Mouse (Mus musculus) urinary bladder, postnatal 36 days (tissue): Measurements from ENCODE around the gene Pcnx2.

Experiments
- DNase-seq, 2 experiments: peaks; one replicate each; pipeline ENCODE4 v3.0.0; 2022; ENCODE audit warnings: low spot score in 2 of 2, mixed read lengths in 1 of 2

Gene Pcnx2

DNA sequence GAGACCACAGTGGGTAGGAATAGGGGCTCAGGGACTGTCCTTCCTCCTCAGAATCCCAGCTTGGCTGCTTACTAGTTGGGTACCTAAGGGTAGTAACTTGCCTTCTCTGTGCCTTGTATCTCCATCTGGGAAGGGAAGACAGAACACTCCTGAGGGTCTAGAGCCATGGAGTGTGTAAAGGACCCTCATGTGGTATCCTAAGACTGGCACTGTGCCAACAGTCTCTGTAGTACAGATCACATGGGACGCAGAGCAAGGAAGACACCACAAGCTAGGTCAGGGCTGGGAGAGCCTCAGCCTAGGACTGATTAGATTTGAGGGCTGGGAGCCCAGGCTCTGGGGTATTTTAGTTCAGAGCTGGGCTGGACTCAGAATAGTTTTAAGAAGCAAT is 141.0 kb downstream of the Pcnx2 start:
- DNase-seq, result no peak

DNA sequence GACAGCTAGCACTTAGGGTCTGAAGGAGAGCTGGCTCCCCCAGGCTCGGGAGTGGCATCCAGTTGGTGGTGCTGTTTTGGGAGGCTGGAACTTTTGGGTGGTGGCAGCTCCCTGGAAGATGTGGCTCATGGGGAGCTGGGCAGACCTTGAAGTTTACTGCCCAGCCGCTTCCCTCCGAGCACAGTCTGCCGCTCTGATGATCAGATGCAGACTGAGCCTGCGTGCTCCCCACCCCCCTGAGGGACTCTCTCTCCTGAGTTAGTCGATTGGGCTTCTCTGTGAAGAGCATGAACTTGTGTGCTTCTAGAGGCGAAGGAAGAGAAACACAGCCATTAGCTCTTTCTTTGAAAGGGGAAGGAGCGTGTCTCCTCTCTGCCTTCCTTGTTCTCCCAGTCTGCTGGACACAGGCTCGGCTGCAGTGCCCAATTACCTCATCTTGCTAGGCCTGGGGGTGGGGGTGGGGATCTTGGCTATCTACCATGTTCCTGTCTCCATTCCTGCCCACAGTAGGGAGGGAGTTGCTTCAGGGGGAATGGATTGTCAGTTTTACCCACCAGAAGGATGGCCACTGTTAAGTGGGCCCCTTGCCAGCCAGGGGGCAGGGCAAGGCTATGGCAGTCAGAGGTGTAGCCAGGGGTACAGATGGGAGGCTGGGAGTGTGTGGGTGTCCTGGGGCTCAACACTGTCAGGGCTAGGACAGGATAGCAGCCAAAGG is 141.6 kb downstream of the Pcnx2 start:
- no peak for DNase-seq

DNA sequence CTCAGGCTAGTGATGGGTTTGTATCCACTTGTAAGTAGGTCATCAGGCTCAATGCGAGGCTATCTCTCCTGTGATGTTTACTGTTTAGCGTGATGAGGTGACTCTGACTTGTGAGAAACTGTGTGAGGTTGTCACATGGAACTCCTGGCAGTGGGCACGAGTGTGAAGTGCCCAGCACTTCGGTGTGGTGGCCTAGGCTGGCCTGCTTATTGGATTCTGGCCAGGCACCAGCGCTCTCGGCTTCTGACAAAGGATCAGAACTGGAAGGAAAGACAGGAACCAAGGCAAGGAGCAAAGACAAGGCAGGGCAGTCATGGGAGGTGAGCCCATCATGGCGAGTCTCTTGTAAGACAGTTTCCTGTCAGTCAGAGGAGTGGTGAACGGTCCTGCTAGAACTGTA is 142.2 kb downstream of the Pcnx2 start:
- no peak for DNase-seq

DNA sequence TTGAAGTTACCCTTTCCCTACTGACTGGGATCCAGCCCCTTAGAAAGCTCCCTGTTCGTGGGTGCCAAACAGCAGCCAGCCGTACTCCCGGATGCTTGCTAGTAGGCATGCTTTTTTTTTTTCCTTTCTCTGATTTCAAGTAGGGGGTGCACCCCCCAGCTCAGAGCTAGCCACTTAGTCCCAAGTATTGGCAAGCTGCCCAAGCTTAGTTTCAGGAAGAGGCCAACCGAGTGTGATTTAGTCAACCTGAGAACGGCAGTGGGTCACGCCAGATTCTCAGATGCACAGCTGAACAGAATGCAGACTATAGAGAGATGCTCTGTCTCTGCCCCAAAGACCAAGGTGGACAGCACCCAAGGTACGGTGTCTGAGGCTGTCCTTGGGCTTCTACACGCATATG is 147.3 kb downstream of the Pcnx2 start:
- DNase-seq, result no peak

DNA sequence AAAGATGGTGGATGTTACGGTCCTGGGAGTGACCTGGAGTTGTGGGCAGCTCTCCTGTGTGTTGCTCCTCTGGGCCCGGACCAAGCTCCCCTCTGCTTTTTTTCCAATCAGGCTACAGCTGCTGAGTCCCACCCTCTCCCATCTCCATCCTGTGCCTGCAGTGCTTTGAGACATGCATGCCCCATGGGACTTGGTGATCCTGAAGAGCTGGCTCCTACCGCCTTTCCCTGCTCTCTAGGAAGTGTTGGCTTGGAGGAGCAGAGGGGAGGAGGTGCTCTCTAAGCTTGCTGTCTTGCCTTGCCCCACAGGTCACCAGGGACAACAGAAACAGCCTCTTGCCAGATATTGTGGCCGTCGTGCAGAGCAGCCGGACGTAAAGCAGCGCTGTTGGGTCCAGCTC is 150.7 kb downstream of the Pcnx2 start:
- DNase-seq, result no peak

DNA sequence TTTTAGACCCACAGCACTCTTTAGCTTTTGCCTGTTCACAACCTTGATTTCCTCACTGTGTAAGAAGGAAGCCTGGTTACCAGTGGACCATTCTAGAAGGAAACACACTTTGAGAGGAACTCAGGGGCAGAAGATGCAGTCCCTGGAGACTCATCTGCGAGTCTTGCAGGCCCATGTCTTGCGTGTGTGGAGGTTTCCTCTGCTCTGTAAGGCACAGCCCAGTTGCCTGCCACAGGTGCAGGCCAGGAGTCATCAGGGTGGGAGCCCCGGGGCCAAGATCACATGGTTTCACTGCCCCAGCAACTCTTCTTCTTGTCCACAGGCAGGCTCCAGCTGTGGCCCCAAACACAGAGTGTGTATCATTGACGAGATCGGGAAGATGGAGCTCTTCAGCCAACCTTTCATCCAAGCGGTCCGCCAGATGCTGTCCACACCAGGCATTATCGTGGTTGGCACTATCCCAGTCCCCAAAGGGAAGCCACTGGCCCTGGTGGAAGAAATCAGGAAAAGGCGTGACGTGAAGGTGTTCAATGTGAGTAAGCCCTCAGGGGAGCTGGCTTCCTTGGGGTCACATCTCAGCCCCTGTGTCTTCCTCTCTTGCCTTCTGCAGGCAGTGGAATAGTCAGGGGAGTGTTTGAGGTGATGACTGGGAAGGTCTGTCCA is 153.1 kb downstream of the Pcnx2 start:
- DNase-seq, result no peak

DNA sequence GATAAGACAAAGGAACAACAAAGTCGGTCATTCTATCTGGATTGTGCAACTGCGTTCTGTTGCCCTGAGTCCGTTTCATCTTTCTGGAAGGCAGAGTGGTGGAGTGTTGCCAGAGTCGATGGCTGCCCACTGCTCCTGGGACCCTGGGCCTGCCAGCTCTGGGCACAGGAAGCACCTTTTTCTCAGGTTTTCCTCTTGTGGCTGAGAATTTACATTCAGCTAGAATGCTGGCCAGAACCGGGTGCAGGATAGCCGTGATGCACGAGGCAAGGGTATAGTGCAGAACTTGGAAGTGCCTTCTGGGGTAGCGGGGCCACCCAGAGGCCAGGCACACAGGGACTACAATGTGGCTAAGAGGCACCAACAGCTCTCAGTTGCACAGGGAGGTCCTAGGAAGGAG is 155.7 kb downstream of the Pcnx2 start:
- DNase-seq, result no peak

DNA sequence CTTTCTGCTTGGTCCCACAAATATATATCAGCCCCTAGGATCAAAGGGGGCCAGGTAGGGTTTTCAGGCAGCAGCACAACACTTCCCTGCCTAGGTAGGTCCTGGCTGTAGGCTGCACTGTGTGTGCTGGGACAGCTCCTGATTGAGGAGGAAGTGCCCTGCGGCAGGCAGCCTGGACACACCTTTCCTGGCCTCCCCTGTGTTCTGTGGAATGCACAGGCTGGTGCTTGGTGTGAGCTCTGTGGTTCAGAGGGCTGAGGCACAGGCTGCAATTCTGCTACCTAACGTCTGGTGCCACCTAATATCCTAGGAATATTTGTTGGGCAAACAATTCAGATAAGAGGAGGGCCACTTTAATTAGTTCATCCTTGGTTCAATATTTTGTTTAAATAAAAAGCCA is 156.3 kb downstream of the Pcnx2 start:
- DNase-seq, result no peak

DNA sequence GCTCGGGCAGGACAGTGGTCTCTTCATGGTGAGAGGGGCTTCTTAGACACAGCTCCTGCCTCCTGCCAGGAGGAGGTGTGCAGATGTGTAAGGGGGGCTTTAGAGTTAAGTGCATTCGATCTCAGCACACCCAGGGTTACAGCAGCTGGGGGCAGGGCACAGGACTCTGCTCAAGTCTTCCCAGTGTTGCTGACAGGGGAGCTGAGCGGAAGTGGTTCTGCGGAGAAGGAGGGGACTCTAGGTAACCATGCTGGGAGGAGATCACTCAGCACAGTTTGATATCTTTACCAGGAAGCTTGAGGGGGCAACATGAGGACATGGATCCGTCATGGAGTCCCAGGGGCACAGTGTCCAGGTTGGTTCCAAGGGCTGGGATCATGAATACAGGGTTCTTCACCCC is 156.7 kb downstream of the Pcnx2 start:
- no peak for DNase-seq

DNA sequence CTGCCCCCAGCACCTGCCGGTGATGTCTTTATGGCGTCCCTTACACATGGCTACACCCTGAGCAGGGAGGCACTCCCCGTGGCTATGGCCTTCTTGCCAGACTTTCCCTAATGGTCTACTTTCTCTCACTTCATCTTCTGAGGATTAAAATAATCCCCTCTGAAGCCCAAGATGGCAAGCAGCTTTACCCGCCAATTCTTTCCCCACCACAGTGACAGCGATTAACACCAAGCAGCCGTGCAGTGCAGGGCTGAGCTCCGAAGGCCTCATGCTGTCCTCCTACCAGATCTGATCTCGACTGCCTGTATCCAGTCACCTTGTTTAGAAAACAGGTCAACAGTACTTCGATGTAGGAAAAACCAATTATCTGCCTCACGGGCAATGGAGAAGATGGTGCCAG is 157.5 kb downstream of the Pcnx2 start:
- DNase-seq, result no peak

DNA sequence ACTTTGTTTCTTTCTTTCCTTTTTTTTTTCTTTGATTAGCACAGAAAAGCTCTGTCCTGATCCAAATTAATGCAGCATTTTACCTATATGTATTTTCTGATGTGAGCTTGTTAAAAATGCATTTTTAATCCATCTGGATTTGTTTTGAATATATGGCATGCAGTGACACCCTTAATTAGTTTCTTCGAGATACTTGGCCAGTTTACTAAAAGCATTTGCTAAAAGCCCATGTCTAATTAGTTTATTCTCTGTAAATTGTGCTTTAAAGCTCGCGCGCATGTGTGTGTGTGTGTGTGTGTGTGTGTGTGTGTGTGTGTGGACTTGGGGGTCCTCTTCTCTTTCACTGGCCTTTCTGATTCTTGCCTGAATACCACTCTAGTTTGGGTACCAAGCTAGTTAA is 159.2 kb downstream of the Pcnx2 start:
- DNase-seq, result no peak

DNA sequence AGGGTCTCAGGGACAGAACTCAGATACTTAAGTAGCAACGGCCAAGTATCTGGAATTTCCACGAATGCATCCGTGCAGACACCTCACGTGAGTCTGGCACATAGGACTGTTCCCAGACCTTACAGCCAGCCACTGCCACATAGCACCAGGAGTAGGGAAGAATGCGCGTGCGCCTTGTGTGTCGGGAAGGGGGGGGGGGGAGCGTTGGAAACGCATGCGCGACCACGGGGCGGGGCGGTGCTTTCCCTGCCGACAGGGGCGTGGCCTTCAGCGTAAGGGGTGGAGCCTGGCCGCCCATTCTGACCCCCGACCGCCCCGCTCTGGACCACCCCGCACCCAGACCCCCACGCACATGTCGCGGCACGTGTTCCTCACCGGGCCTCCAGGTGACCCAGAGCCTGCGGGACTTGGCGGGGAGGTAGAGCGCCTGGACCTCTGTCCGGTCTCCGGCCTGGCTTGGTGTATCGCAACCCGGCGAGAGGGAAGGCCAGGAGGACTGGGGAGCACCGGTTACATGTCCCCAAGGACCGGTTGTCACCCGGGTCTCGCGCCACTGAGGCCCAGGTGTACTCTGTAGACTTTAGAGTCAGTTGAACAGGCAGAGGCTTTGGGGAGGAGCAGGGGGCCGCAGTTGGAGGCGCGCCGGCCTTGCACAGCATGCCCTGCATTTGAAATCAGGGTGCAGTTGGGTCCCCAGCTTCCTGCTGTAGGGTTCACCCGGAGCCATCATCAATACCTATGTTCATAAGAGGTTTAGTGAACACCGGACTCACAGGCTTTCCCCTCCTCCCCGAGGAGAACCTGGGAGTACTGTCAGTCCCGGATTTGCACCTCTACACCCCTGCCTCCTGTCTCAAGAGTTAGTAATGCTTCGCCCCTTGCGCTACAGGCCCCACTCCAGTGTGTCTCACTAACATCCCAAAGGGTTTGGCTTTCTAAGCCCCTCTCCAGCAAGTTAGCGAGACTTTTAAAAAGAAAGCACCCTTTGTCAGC is 163.9 kb downstream of the Pcnx2 start:
- peak; percentile 83 to 86 for DNase-seq

DNA sequence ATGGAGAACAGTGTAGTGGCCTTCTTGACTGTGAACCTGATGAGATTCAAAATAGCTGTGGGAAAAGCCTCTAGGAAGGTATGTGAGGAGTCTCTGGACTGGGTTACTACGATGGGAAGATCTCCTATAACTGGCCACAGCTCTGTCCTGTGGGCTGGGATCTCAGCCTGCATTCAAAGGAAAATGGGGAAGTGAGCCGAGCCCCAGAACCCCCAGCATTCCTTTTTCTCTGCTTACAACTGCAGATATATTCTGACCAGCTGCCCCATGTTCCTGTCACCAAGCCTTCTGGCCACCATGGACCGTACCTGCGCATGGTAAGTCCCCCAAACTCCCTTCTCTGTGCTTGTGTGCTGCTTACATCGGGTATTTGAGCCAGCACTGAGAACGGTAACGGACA is 168.4 kb downstream of the Pcnx2 start, which contains the start of gene Ntpcr:
TSS of gene Ntpcr (plus strand) at position 218 of the 400 bp plus-strand sequence.
- no peak for DNase-seq

DNA sequence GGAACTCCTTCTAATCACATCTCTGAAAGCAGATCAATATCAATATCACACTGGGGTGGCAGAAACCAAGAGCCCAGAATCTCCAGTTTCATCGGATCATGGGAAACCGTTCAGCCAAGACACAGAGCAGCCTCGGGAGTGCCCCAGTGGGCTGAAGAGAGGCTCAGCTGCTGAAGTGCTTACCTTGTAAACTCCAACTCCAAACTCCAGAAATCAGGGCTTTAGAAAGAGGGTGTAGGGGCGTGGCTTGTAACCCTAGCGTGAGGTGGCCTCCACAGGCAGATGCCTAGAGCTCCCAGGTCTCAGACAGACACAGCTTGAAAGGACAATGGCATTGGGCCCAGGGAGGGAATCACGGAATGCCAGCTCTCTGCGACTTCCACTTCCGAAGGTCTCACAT is 170.3 kb downstream of the Pcnx2 start:
- DNase-seq, result no peak

DNA sequence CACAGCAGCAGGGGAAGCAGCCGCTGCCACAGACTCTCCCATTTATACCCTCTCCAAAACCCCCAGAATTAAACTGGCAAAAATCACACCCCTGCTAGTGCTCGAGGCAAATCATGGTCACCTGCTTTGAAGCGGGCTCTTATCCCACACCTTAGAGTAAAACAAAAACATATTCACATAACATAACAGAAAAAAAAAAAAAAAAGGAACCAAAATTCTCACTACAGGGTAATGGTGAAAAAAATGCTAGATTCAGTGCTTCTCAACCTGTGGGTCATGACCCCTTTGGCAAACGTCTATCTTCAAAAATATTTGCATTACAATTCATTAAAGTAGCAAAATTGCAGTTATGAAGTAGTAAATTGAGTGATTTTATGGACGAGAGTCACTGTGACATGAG is 171.1 kb downstream of the Pcnx2 start:
- DNase-seq, result no peak

DNA sequence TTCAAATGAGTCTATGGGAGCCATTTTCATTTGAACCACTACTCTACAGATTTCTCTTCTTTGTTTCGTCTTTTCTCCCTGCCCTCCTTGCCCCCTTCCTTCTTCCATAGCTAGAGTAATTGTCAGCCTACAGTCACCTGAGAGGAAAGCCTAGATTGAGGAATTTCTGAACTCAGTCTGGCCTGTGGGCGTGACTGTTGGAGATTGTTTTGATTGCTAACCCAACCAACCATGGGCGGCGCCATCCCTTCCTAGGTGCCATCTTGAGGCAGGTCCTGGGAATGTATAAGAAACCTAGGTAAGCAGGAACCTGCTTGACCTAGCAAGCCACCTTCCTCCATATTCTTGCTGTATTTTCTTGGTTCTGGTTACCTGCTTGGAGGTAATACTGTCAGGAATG is 172.0 kb downstream of the Pcnx2 start:
- DNase-seq, result no peak

DNA sequence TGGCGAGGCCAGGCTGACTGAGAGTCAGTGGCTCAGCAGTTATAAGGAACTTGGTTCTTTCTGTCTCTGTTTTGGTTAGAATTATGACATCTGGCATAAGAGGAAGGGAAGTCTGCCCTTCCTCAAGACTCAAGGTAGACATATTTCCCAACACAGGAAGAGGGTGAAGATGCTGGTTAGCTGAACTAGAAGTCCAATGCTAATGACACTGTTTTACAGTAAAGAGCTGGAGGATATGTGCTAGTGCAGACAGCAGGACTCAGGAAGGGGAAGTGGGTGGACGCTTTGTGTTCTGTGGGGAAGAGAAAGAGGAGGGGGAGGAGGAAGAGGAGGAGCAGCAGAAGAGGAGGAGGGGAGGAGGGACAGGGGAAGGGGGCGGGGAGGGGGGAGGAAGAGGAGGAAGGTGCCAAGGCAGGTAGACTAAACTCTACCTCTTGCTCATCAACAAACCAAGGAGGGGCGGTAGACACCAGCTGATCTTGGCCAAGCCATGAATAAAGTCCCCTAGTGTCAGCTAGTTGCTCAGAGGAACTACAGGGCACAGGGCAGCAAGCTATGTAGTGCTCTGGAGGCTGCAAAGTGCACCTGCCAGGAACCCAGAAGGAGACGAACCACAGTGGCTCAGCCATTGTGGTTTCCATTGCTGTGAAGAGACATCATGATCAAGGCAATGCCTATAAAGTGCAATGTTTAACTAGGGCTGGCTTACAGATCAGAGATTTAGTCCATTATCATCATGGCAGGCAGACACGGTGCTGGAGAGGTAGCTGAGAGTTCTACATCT is 172.9 kb downstream of the Pcnx2 start:
- DNase-seq, result no peak

DNA sequence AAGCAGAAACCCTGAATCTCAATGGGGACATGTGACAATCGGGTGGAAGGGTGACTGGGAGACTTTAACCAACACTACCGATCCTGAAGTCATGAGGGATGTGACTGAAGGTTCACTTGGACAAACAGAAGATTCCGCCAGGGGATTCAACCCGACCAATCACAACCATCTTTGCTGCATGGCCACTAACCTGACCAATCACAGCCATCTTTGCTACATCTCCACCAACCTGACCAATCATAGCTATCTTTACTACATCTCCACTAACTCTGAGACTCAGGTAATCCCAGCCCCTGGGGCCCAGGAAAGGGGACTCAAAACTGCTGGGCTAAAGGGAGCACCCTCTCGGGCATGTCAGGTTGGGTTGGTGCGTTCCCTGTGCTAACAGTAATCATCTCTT is 174.7 kb downstream of the Pcnx2 start:
- DNase-seq, result no peak

DNA sequence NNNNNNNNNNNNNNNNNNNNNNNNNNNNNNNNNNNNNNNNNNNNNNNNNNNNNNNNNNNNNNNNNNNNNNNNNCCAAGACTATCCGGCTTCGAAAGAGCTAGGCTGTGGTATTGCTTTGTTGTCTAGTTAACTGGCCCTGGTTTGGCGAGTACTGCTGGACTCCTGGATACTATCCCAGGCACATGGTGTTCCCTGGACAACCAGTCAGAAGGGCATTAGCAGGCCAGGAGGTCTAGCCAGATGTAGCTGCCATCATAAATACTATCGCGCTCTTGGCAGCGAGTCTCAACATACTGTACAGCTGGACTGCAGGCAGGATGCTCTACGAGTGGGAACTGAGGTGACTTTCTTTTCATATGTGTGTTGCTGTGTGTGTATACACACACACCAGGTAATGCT is 175.4 kb downstream of the Pcnx2 start:
- DNase-seq, result no peak

DNA sequence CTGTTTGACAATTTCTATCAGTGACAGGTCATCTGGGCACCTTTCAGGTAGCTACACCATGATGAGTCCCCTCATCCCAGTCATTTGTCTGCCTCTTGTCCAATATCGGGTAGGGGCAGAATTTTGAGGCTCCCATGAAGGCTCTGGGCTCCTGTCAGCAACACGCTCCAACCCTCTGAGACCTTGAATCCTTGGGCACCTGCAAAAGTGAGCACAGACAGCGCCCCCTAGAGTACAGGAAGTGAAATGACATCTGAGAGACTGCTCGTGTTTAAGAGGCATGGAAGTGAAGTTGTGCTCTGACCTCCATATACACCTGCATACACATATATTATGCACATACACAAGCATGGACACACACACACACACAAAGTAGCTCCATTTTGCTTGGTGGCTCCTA is 179.2 kb downstream of the Pcnx2 start:
- DNase-seq, result no peak

DNA sequence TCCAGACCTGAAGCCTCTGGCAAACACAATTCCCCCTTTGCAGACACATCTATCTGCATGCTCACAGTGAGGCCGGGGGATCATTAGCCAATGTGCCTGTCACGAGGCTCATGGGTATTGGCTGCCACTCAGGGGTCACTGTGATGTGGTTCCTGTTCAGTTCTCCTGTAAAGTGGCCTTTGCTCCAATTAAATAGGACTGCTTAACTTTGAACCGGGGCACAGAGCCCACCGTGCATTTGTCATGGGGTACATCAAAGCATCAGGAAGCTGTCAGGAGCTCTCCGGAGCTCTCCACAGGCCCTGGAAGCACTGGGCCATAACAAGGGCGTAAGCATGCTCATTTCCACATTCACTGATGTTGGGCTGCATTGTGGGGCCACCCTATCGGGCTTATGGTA is 181.5 kb downstream of the Pcnx2 start:
- no peak for DNase-seq

DNA sequence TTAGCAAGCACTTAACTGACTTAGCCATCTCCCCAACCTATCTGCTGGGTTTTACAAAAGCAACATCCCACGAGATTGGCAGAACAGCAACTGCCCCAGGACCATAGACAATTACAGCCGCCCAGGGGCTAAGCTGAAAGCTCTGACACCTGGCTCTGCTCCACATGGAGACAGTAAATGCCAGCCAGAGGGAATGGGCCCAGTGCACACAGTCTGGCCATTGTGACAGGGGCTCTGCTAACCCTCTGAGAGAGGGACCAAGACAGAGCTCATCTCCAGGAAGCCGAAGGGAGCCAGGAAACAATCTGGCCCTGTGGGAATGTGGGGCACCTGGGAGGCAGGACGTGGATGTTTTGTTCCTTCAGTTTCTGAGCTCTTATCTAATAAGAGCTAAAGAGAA is 181.9 kb downstream of the Pcnx2 start:
- DNase-seq, result no peak
